Mouse (Mus musculus) forebrain, embryonic 15.5 days (tissue): Measurements from ENCODE around the gene Zbtb7a. TPM values are rescaled to one million over a fixed set of nuclear protein-coding genes. Genes with fewer than 3 reads are reported as not detected.
"Not testable (repeated sequence)": the region's sequence is repeated elsewhere in the genome, so short reads cannot be mapped to it uniquely, and the experiment has no call there.

Experiments used
- ATAC-seq: fragments of 200-750 bp; cut with Nextera tagmentation; replicated peaks from 2 replicates; pipeline ENCODE4 v1.8.0; 2017; ENCODE audit warnings: mild to moderate bottlenecking, moderate TSS enrichment, moderate library complexity
- H3K27ac ChIP-seq: fragments of 300-500 bp; sonication (generic); replicated peaks from 2 replicates; pipeline ENCODE4 v1.5.1; 2015; ENCODE audit warnings: mild to moderate bottlenecking, inconsistent platforms
- H3K27me3 ChIP-seq: fragments of 300-500 bp; sonication (generic); 2 replicates; pipeline ENCODE4 v1.6.1; 2015; ENCODE audit warnings: inconsistent platforms
- H3K36me3 ChIP-seq: fragments of 300-500 bp; sonication (generic); 2 replicates; pipeline ENCODE4 v1.6.1; 2015; ENCODE audit warnings: mild to moderate bottlenecking, inconsistent platforms
- H3K4me1 ChIP-seq: fragments of 300-500 bp; sonication (generic); 2 replicates; pipeline ENCODE4 v1.6.1; 2015; ENCODE audit warnings: inconsistent platforms
- H3K4me2 ChIP-seq: fragments of 300-500 bp; sonication (generic); replicated peaks from 2 replicates; pipeline ENCODE4 v1.6.1; 2015; ENCODE audit warnings: mild to moderate bottlenecking, inconsistent platforms
- H3K4me3 ChIP-seq: fragments of 300-500 bp; sonication (generic); 2 replicates; pipeline ENCODE4 v1.5.1; 2015; ENCODE audit warnings: mild to moderate bottlenecking, inconsistent platforms
- H3K9ac ChIP-seq: fragments of 300-500 bp; sonication (generic); replicated peaks from 2 replicates; pipeline ENCODE4 v1.6.1; 2015; ENCODE audit warnings: mild to moderate bottlenecking, inconsistent platforms
- H3K9me3 ChIP-seq: fragments of 300-500 bp; sonication (generic); 2 replicates; pipeline ENCODE4 v1.6.1; 2016; ENCODE audit warnings: inconsistent platforms
- WGBS: fragments of 180-500 bp; shearing (Covaris S2); methylation state at CpG from one replicate; pipeline ENCODE4 v1.1.7; 2015; ENCODE audit warnings: mixed read lengths; 5-methylcytosine and 5-hydroxymethylcytosine counted together
- polyA plus RNA-seq: library from polyadenylated mRNA; unstranded; fragments of >200 nt; fragmentation: Nextera tagmentation; extraction: Ambion mirVana; gene quantifications from 2 replicates; pipeline ENCODE4 v1.2.1, GENCODE M21; 2015

The Zbtb7a gene
- polyA plus RNA-seq, 1 experiment from 2014 or later: 15.1 TPM

GRCm38 (mm10) chr10:81175936-81176465 lies 41.0 kb downstream of the Zbtb7a start:
- Histone ChIP-seq H3K36me3 (peaks cover 35% of the 10 kb centered on the region), H3K9me3 (no peaks in the 10 kb centered on the region), H3K4me2 (peak overlapping the region; percentile 74), H3K27ac (peak overlapping the region; percentile 92), H3K27me3 (no peaks in the 10 kb centered on the region), H3K4me3 (peak overlapping the region; percentile 79), H3K9ac (peak overlapping the region; percentile 25; the same call in 1 of the 2 replicates), H3K4me1 (peaks cover 60% of the 10 kb centered on the region)
- no peak for ATAC-seq
- 6% methylated on average over 13 of the region's 13 CpGs for WGBS

GRCm38 (mm10) chr10:81176466-81177271 lies 41.6 kb downstream of the Zbtb7a start, which contains the start of gene Eef2:
Eef2 (plus strand) TSS chr10:81176631.
- Histone ChIP-seq H3K9ac (peak within 1 kb of the TSS; percentile 83), H3K4me1 (peaks cover 61% of the 10 kb centered on the region), H3K9me3 (no peaks in the 10 kb centered on the region), H3K27me3 (no peaks in the 10 kb centered on the region), H3K4me3 (peak within 1 kb of the TSS; percentile 79), H3K27ac (peak within 1 kb of the TSS; percentile 92), H3K4me2 (peak within 1 kb of the TSS; percentile 74), H3K36me3 (peaks cover 42% of the 10 kb centered on the region)
- WGBS: under 1% methylated on average over 77 of the region's 77 CpGs
- ATAC-seq: peak; percentile 74

- peaks cover 69% of the 10 kb centered on the region for H3K4me1 ChIP-seq
- peak overlapping the region; percentile 74 for H3K4me2 ChIP-seq
- H3K4me3 ChIP-seq: peak overlapping the region; percentile 79
- WGBS: 12% methylated on average over 16 of the region's 16 CpGs
- no peaks in the 10 kb centered on the region for H3K9me3 ChIP-seq
- ATAC-seq: no peak
- H3K9ac ChIP-seq: peak overlapping the region; percentile 83
- no peaks in the 10 kb centered on the region for H3K27me3 ChIP-seq
- H3K36me3 ChIP-seq: peaks cover 51% of the 10 kb centered on the region
- H3K27ac ChIP-seq: peak overlapping the region; percentile 92; the same call in 1 of the 2 replicates
Measured at GRCm38 (mm10) chr10:81177491-81177925, 42.5 kb downstream of the Zbtb7a start.

GRCm38 (mm10) chr10:81177958-81178712 lies 43.1 kb downstream of the Zbtb7a start:
- H3K27me3 ChIP-seq: no peaks in the 10 kb centered on the region

GRCm38 (mm10) chr10:81178927-81179326 lies 43.9 kb downstream of the Zbtb7a start:
- Histone ChIP-seq H3K4me2 (no peak overlapping the region), H3K27ac (no peak overlapping the region), H3K4me1 (peaks cover 62% of the 10 kb centered on the region), H3K4me3 (no peak overlapping the region), H3K36me3 (peaks cover 51% of the 10 kb centered on the region), H3K27me3 (no peaks in the 10 kb centered on the region), H3K9ac (no peak overlapping the region), H3K9me3 (no peaks in the 10 kb centered on the region)
- no peak for ATAC-seq
- 95% methylated on average over 11 of the region's 11 CpGs for WGBS

More at GRCm38 (mm10) chr10:81177958-81178712, 43.1 kb downstream of the Zbtb7a start:
- WGBS: 65% methylated on average over 14 of the region's 14 CpGs
- no peak for ATAC-seq
- H3K9me3 ChIP-seq: no peaks in the 10 kb centered on the region
- peaks cover 64% of the 10 kb centered on the region for H3K4me1 ChIP-seq
- H3K4me2 ChIP-seq: peak overlapping the region; percentile 74
- no peak overlapping the region for H3K27ac ChIP-seq
- peak overlapping the region; percentile 83 for H3K9ac ChIP-seq
- peak overlapping the region; percentile 79 for H3K4me3 ChIP-seq
- H3K36me3 ChIP-seq: peaks cover 51% of the 10 kb centered on the region

- no peak overlapping the region for H3K9ac ChIP-seq
- ATAC-seq: no peak
- H3K4me1 ChIP-seq: peaks cover 60% of the 10 kb centered on the region
- H3K36me3 ChIP-seq: peaks cover 57% of the 10 kb centered on the region
- no peak overlapping the region for H3K27ac ChIP-seq
- 91% methylated on average over 32 of the region's 32 CpGs for WGBS
- no peak overlapping the region for H3K4me3 ChIP-seq
- no peaks in the 10 kb centered on the region for H3K9me3 ChIP-seq
- no peaks in the 10 kb centered on the region for H3K27me3 ChIP-seq
- no peak overlapping the region for H3K4me2 ChIP-seq
Measured at GRCm38 (mm10) chr10:81179451-81180342, 44.7 kb downstream of the Zbtb7a start.

- no peak overlapping the region for H3K9ac ChIP-seq
- no peak for ATAC-seq
- peaks cover 63% of the 10 kb centered on the region for H3K36me3 ChIP-seq
- 88% methylated on average over 13 of the region's 13 CpGs for WGBS
- H3K4me3 ChIP-seq: no peak overlapping the region
- no peak overlapping the region for H3K4me2 ChIP-seq
- H3K27me3 ChIP-seq: no peaks in the 10 kb centered on the region
- H3K4me1 ChIP-seq: peaks cover 49% of the 10 kb centered on the region
- H3K27ac ChIP-seq: no peak overlapping the region
- no peaks in the 10 kb centered on the region for H3K9me3 ChIP-seq
Measured at GRCm38 (mm10) chr10:81180946-81181345, 45.9 kb downstream of the Zbtb7a start.

GRCm38 (mm10) chr10:81181860-81182259 lies 46.8 kb downstream of the Zbtb7a start:
- peaks cover 67% of the 10 kb centered on the region for H3K36me3 ChIP-seq
- H3K9me3 ChIP-seq, H3K4me3 ChIP-seq, ATAC-seq, H3K4me2 ChIP-seq, H3K27me3 ChIP-seq, H3K9ac ChIP-seq: not testable (repeated sequence)
- 79% methylated on average over 12 of the region's 12 CpGs for WGBS
- H3K4me1 ChIP-seq: peaks cover 47% of the 10 kb centered on the region
- H3K27ac ChIP-seq: peak overlapping the region; percentile 55

- WGBS: 4% methylated on average over 53 of the region's 53 CpGs
- no peaks in the 10 kb centered on the region for H3K27me3 ChIP-seq
- peak; percentile 93 for ATAC-seq
- peak within 1 kb of the TSS; percentile 49 for H3K4me2 ChIP-seq
- H3K4me3 ChIP-seq: peak within 1 kb of the TSS; percentile 72
- peaks cover 66% of the 10 kb centered on the region for H3K36me3 ChIP-seq
- H3K4me1 ChIP-seq: peaks cover 41% of the 10 kb centered on the region
- no peaks in the 10 kb centered on the region for H3K9me3 ChIP-seq
- peak within 1 kb of the TSS; percentile 67 for H3K9ac ChIP-seq
- H3K27ac ChIP-seq: peak within 1 kb of the TSS; percentile 90
Measured at GRCm38 (mm10) chr10:81182336-81183333, 47.6 kb downstream of the Zbtb7a start, which contains the start of gene Dapk3. Dapk3 (plus strand) TSS chr10:81183005.

GRCm38 (mm10) chr10:81183805-81184204 lies 48.8 kb downstream of the Zbtb7a start, which contains the start of gene 4930442H23Rik:
4930442H23Rik (minus strand) TSS chr10:81183849.
- peaks cover 31% of the 10 kb centered on the region for H3K4me1 ChIP-seq
- peak within 1 kb of the TSS; percentile 49 for H3K4me2 ChIP-seq
- peak within 1 kb of the TSS; percentile 90 for H3K27ac ChIP-seq
- ATAC-seq: no peak
- H3K9ac ChIP-seq: peak within 1 kb of the TSS; percentile 67
- H3K27me3 ChIP-seq: no peaks in the 10 kb centered on the region
- H3K4me3 ChIP-seq: peak within 1 kb of the TSS; percentile 72
- WGBS: 88% methylated on average over 5 of the region's 5 CpGs
- peaks cover 54% of the 10 kb centered on the region for H3K36me3 ChIP-seq
- H3K9me3 ChIP-seq: no peaks in the 10 kb centered on the region
